Mouse (Mus musculus) G1E-ER4 (cell line): ENCODE measurements around the gene Fgf22. TPM values are rescaled to one million over a fixed set of nuclear protein-coding genes. Genes with fewer than 3 reads are reported as not detected.

ENCODE experiments used
- GATA1 ChIP-seq: IDR thresholded peaks from one replicate; pipeline ENCODE4 v1.8.0; 2012; ENCODE audit warnings: low read length, inconsistent platforms
- polyA plus RNA-seq: library from polyadenylated mRNA; stranded (reverse); fragments of >175 nt; gene quantifications from 2 replicates; pipeline ENCODE4 v1.2.3, GENCODE M21; 2012

The Fgf22 gene
- polyA plus RNA-seq, 1 experiment: not detected

GRCm38 (mm10) chr10:79793738-79794490, 39.0 kb downstream of the Fgf22 start:
- no peak for TF ChIP-seq GATA1

GRCm38 (mm10) chr10:79794491-79794931, 39.6 kb downstream of the Fgf22 start:
- no peak for TF ChIP-seq GATA1

GRCm38 (mm10) chr10:79795905-79796304, 41.0 kb downstream of the Fgf22 start:
- TF ChIP-seq GATA1: no peak

DNA sequence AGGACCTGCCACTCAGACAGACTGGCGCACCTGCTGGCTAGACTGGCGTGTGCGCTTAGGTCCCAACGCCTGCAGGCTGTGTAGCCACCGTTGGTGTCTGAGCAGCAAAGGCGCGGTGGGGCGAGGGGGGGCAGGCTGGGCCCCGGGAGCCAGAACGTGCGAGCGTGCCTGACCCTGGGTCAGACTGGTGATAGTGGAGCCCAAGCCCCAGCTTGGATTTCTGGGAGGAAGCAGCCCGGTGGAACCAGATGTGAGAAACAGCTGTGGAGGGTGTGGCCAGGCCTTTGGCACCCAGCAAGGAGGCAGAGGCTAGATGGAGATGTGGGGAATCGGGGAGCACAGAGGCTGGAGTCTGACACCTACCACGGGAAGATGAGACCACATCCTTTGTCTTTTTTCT, 42.5 kb downstream of the Fgf22 start:
- no peak for TF ChIP-seq GATA1

GRCm38 (mm10) chr10:79798289-79798928, 43.5 kb downstream of the Fgf22 start:
- no peak for TF ChIP-seq GATA1

GRCm38 (mm10) chr10:79800508-79800907, 45.6 kb downstream of the Fgf22 start:
- no peak for TF ChIP-seq GATA1

- no peak for TF ChIP-seq GATA1
Measured at GRCm38 (mm10) chr10:79801837-79802236, 47.0 kb downstream of the Fgf22 start.

GRCm38 (mm10) chr10:79802331-79802971, 47.6 kb downstream of the Fgf22 start:
- TF ChIP-seq GATA1: no peak

DNA sequence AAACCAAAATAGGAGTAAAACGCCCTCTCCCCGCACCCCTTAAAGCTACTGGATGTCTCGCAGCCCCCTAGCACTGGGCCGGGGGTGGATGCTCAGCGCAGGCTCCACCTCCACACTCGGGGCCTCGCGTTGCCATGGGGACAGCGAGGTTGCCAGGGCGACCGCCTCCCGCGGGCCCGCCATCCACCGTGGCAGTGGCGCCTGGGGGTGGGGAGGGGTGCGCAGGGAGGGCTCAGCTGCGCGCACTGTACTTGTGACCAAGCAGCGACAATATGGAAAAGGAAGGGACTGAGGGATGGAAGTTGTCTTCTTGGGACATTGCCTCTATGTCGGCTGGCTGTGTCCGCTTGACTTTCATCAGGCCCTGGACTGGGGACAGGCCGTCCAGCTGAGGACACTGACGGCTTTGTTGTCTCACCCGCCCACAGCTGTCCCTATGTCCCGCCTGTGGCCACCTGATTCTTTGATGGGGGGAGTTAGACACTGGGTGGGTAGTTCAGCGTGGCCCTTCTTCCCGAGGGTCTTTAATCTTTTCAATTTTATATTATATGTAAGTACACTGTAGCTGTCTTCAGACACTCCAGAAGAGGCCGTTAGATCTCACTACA, 48.9 kb downstream of the Fgf22 start:
- no peak for TF ChIP-seq GATA1

- no peak for TF ChIP-seq GATA1
Measured at GRCm38 (mm10) chr10:79805636-79806035, 50.8 kb downstream of the Fgf22 start.

DNA sequence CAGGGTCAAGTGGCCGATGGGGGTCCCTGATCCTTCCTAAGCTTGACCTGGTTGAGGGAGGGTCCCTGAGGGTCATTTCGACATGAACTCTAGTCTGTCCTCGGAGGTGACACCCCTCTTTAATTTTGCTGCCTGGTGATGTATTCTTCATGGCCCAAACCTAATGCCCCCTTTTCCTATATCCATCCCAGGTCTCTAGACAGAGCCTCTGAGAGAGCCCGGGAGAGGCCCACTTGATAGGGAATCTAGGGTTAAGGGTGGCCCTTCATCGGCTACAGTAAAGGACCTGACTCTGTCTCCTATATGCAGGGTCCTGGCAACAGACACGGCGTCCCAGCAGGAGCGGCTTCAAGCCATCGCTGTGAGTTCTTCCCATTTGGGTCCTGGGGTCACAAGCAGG, 51.5 kb downstream of the Fgf22 start:
- no peak for TF ChIP-seq GATA1

DNA sequence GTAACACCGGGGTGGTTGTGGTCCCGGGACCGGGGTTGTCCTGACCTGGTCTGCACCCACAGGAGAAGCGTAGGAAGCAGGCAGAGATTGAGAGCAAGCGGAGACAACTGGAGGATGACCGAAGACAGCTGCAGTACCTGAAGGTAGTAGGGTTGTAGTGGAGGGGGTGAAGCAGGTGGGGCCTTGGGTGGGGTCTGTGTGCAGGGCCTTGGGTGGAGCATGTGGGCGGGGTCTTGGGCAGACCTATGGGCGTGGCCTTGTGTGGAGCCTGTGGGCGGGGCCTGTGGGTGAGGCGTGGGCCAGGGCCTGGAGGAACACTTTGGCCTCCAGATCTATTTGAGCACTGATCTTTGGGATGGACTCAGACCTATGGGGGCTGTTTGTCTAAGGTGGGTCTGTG, 52.1 kb downstream of the Fgf22 start:
- no peak for TF ChIP-seq GATA1

DNA sequence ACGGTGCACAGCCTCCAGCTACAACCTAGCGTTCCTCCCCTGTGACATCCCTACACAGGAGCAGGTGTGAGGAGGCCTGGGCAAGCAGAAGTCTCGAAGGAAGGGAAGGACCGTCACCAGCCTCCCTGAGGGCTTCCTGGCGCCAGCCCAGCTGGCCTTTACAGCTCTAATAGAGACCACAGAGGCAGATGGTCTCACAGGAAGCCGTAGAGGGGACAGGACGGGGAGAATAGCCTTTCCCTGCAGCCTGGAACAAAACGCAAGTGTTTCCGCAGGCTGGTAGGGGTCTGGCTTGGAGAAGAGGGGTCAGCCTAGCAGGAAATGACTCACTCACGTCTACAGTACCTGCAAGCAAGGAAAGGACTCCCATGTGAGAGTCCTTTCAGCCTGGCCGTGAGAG, 53.0 kb downstream of the Fgf22 start:
- TF ChIP-seq GATA1: no peak

Other genes starting within 250 kb of the Fgf22 start
- 0.04 TPM in 1 of 2 replicates, not detected in the other for gene Plpp2, start 221.3 kb upstream of the Fgf22 start, polyA plus RNA-seq
- gene Mier2, start 199.9 kb upstream of the Fgf22 start, polyA plus RNA-seq: 0.05 TPM in 1 of 2 replicates, not detected in the other
- not detected in 2 replicates for gene Theg, start 167.7 kb upstream of the Fgf22 start, polyA plus RNA-seq
- not detected in 2 replicates for gene C2cd4c, start 141.1 kb upstream of the Fgf22 start, polyA plus RNA-seq
- not detected in 2 replicates for gene Shc2, start 117.2 kb upstream of the Fgf22 start, polyA plus RNA-seq
- not detected in 2 replicates for gene Odf3l2, start 109.3 kb upstream of the Fgf22 start, polyA plus RNA-seq
- not detected in 2 replicates for gene Madcam1, start 90.5 kb upstream of the Fgf22 start, polyA plus RNA-seq
- 119 and 126 TPM in 2 replicates for gene Tpgs1, start 85.7 kb upstream of the Fgf22 start, polyA plus RNA-seq
- 540 and 646 TPM in 2 replicates for gene Cdc34, start 72.9 kb upstream of the Fgf22 start, polyA plus RNA-seq
- 0.25 and 0.30 TPM in 2 replicates for gene Gzmm, start 66.1 kb upstream of the Fgf22 start, polyA plus RNA-seq
- 834 and 1,207 TPM in 2 replicates for gene Bsg, start 50.6 kb upstream of the Fgf22 start, polyA plus RNA-seq
- gene Hcn2, start 38.4 kb upstream of the Fgf22 start, polyA plus RNA-seq: 0.49 and 0.78 TPM in 2 replicates
- gene Polrmt, start 8.5 kb upstream of the Fgf22 start, polyA plus RNA-seq: 52.0 and 53.1 TPM in 2 replicates
- 373 and 414 TPM in 2 replicates for gene Rnf126, start 11.9 kb downstream of the Fgf22 start, polyA plus RNA-seq
- gene Fstl3, start 22.2 kb downstream of the Fgf22 start, polyA plus RNA-seq: 0.06 and 0.11 TPM in 2 replicates
- gene Prss57, start 35.9 kb downstream of the Fgf22 start, polyA plus RNA-seq: not detected in 2 replicates
- 0.82 and 1.2 TPM in 2 replicates for gene Palm, start 38.5 kb downstream of the Fgf22 start, polyA plus RNA-seq
- not detected in 2 replicates for gene Misp, start 65.9 kb downstream of the Fgf22 start, polyA plus RNA-seq
- 1,266 and 1,318 TPM in 2 replicates for gene Ptbp1, start 99.4 kb downstream of the Fgf22 start, polyA plus RNA-seq
- 0.38 TPM in 1 of 2 replicates, not detected in the other for gene Prtn3, start 119.4 kb downstream of the Fgf22 start, polyA plus RNA-seq
- not detected in 2 replicates for gene Plppr3, start 119.6 kb downstream of the Fgf22 start, polyA plus RNA-seq
- gene Elane, start 131.2 kb downstream of the Fgf22 start, polyA plus RNA-seq: not detected in 2 replicates
- gene Cfd, start 135.8 kb downstream of the Fgf22 start, polyA plus RNA-seq: not detected in 2 replicates
- 64.2 and 66.0 TPM in 2 replicates for gene Med16, start 153.8 kb downstream of the Fgf22 start, polyA plus RNA-seq
- gene Gm26602, start 155.8 kb downstream of the Fgf22 start, polyA plus RNA-seq: not detected in 2 replicates
- gene Kiss1r, start 161.9 kb downstream of the Fgf22 start, polyA plus RNA-seq: 0.53 and 0.82 TPM in 2 replicates
- gene R3hdm4, start 166.1 kb downstream of the Fgf22 start, polyA plus RNA-seq: 229 and 234 TPM in 2 replicates
- gene Arid3a, start 172.0 kb downstream of the Fgf22 start, polyA plus RNA-seq: 99.9 and 103 TPM in 2 replicates
- 85.4 and 95.5 TPM in 2 replicates for gene Wdr18, start 205.1 kb downstream of the Fgf22 start, polyA plus RNA-seq
- 0.05 and 0.08 TPM in 2 replicates for gene Grin3b, start 215.6 kb downstream of the Fgf22 start, polyA plus RNA-seq
- gene Tmem259, start 229.3 kb downstream of the Fgf22 start, polyA plus RNA-seq: 308 and 394 TPM in 2 replicates
- 11.4 and 12.4 TPM in 2 replicates for gene Cnn2, start 233.5 kb downstream of the Fgf22 start, polyA plus RNA-seq
- 23.5 and 25.3 TPM in 2 replicates for gene Abca7, start 241.4 kb downstream of the Fgf22 start, polyA plus RNA-seq